Mouse (Mus musculus): ENCODE measurements around the gene Ltbp1. TPM values are rescaled to one million over a fixed set of nuclear protein-coding genes. Genes with fewer than 3 reads are reported as not detected.
A peak's percentile ranks its signal among the peaks of the same experiment; 100 is the strongest.

The Ltbp1 gene
- polyA plus RNA-seq, 1 experiment from 2014 or later = 2.1 TPM

GRCm38 (mm10) chr17:74993726-74994581, 11.4 kb upstream of the Ltbp1 start:
- Histone ChIP-seq H3K9ac (ENCODE audit: low read depth, low read length) (no peak overlapping the region), H3K9me3 (replicated peaks; ENCODE audit: control insufficient read depth, low read length) (peaks cover 2% of the 10 kb centered on the region; the same call in 1 of the 2 replicates), H3K36me3 (ENCODE audit: control insufficient read depth, insufficient read depth) (no peaks in the 10 kb centered on the region), H3K27ac (ENCODE audit: low read length) (no peak overlapping the region), H3K4me1 (ENCODE audit: control insufficient read depth, low read depth, low read length) (peaks cover 2% of the 10 kb centered on the region; the same call in 1 of the 2 replicates), H3K4me3 (ENCODE audit: low read depth, low read length) (peak overlapping the region; percentile 24), H3K4me2 (ENCODE audit: low read depth, low read length) (peak overlapping the region; percentile 41), H3K27me3 (ENCODE audit: control insufficient read depth, insufficient read depth, low read depth, low read length) (no peaks in the 10 kb centered on the region)
- WGBS (ENCODE audit: insufficient replicate concordance) = 6% methylated on average over 26 of the region's 26 CpGs
- no peak for ATAC-seq (ENCODE audit: low read depth)

GRCm38 (mm10) chr17:74994582-74994893, 10.8 kb upstream of the Ltbp1 start:
- Histone ChIP-seq H3K27me3 (ENCODE audit: control insufficient read depth, insufficient read depth, low read depth, low read length) (no peaks in the 10 kb centered on the region), H3K4me2 (ENCODE audit: low read depth, low read length) (peak overlapping the region; percentile 41), H3K9me3 (replicated peaks; ENCODE audit: control insufficient read depth, low read length) (peaks cover 2% of the 10 kb centered on the region; the same call in 1 of the 2 replicates), H3K27ac (ENCODE audit: low read length) (no peak overlapping the region), H3K4me1 (ENCODE audit: control insufficient read depth, low read depth, low read length) (peaks cover 2% of the 10 kb centered on the region; the same call in 1 of the 2 replicates), H3K36me3 (ENCODE audit: control insufficient read depth, insufficient read depth) (no peaks in the 10 kb centered on the region), H3K4me3 (ENCODE audit: low read depth, low read length) (peak overlapping the region; percentile 24; the same call in 1 of the 2 replicates), H3K9ac (ENCODE audit: low read depth, low read length) (no peak overlapping the region)
- WGBS (ENCODE audit: insufficient replicate concordance) = 13% methylated on average over 4 of the region's 4 CpGs
- ATAC-seq (ENCODE audit: low read depth) = no peak

- Histone ChIP-seq H3K9ac (ENCODE audit: low read depth, low read length) (no peak overlapping the region), H3K9me3 (replicated peaks; ENCODE audit: control insufficient read depth, low read length) (no peaks in the 10 kb centered on the region), H3K4me1 (ENCODE audit: control insufficient read depth, low read depth, low read length) (peaks cover 2% of the 10 kb centered on the region; the same call in 1 of the 2 replicates), H3K27ac (ENCODE audit: low read length) (no peak overlapping the region), H3K4me3 (ENCODE audit: low read depth, low read length) (no peak overlapping the region), H3K4me2 (ENCODE audit: low read depth, low read length) (no peak overlapping the region), H3K36me3 (ENCODE audit: control insufficient read depth, insufficient read depth) (no peaks in the 10 kb centered on the region), H3K27me3 (ENCODE audit: control insufficient read depth, insufficient read depth, low read depth, low read length) (no peaks in the 10 kb centered on the region)
- WGBS (ENCODE audit: insufficient replicate concordance) = 72% methylated on average over 3 of the region's 3 CpGs
- ATAC-seq (ENCODE audit: low read depth) = no peak
Observed at GRCm38 (mm10) chr17:74995266-74995665, 10.1 kb upstream of the Ltbp1 start.

- no peak overlapping the region for H3K9ac ChIP-seq (ENCODE audit: low read depth, low read length)
- peaks cover 2% of the 10 kb centered on the region; the same call in 1 of the 2 replicates for H3K4me1 ChIP-seq (ENCODE audit: control insufficient read depth, low read depth, low read length)
- 21% methylated on average over 2 of the region's 2 CpGs for WGBS (ENCODE audit: insufficient replicate concordance)
- H3K4me2 ChIP-seq (ENCODE audit: low read depth, low read length) = no peak overlapping the region
- H3K27me3 ChIP-seq (ENCODE audit: control insufficient read depth, insufficient read depth, low read depth, low read length) = no peaks in the 10 kb centered on the region
- H3K4me3 ChIP-seq (ENCODE audit: low read depth, low read length) = no peak overlapping the region
- H3K27ac ChIP-seq (ENCODE audit: low read length) = no peak overlapping the region
- H3K36me3 ChIP-seq (ENCODE audit: control insufficient read depth, insufficient read depth) = no peaks in the 10 kb centered on the region
- H3K9me3 ChIP-seq (replicated peaks; ENCODE audit: control insufficient read depth, low read length) = no peaks in the 10 kb centered on the region
- ATAC-seq (ENCODE audit: low read depth) = no peak
Observed at GRCm38 (mm10) chr17:75000066-75000465, 5.3 kb upstream of the Ltbp1 start.

GRCm38 (mm10) chr17:75004820-75005219, 548 bp upstream of the Ltbp1 start:
- peak; percentile 66 for ATAC-seq (ENCODE audit: low read depth)
- Histone ChIP-seq H3K9me3 (replicated peaks; ENCODE audit: control insufficient read depth, low read length) (no peaks in the 10 kb centered on the region), H3K27me3 (ENCODE audit: control insufficient read depth, insufficient read depth, low read depth, low read length) (peaks cover 23% of the 10 kb centered on the region), H3K4me3 (ENCODE audit: low read depth, low read length) (peak overlapping the region; percentile 64), H3K27ac (ENCODE audit: low read length) (no peak overlapping the region), H3K4me1 (ENCODE audit: control insufficient read depth, low read depth, low read length) (peaks cover 3% of the 10 kb centered on the region; the same call in 1 of the 2 replicates), H3K36me3 (ENCODE audit: control insufficient read depth, insufficient read depth) (no peaks in the 10 kb centered on the region), H3K4me2 (ENCODE audit: low read depth, low read length) (peak overlapping the region; percentile 92), H3K9ac (ENCODE audit: low read depth, low read length) (no peak overlapping the region)
- under 1% methylated on average over 11 of the region's 11 CpGs for WGBS (ENCODE audit: insufficient replicate concordance)

- Histone ChIP-seq H3K27me3 (ENCODE audit: control insufficient read depth, insufficient read depth, low read depth, low read length) (peaks cover 23% of the 10 kb centered on the region), H3K4me2 (ENCODE audit: low read depth, low read length) (peak overlapping the region; percentile 92), H3K27ac (ENCODE audit: low read length) (no peak overlapping the region), H3K9me3 (replicated peaks; ENCODE audit: control insufficient read depth, low read length) (no peaks in the 10 kb centered on the region), H3K9ac (ENCODE audit: low read depth, low read length) (peak overlapping the region; percentile 40; the same call in 1 of the 2 replicates), H3K36me3 (ENCODE audit: control insufficient read depth, insufficient read depth) (no peaks in the 10 kb centered on the region), H3K4me3 (ENCODE audit: low read depth, low read length) (peak overlapping the region; percentile 64), H3K4me1 (ENCODE audit: control insufficient read depth, low read depth, low read length) (peaks cover 3% of the 10 kb centered on the region; the same call in 1 of the 2 replicates)
- peak; percentile 49; the same call in 1 of the 2 replicates for ATAC-seq (ENCODE audit: low read depth)
- under 1% methylated on average over 91 of the region's 94 CpGs for WGBS (ENCODE audit: insufficient replicate concordance)
Observed at GRCm38 (mm10) chr17:75005685-75006680, 615 bp downstream of the Ltbp1 start.

- Histone ChIP-seq H3K36me3 (ENCODE audit: control insufficient read depth, insufficient read depth) (no peaks in the 10 kb centered on the region), H3K9ac (ENCODE audit: low read depth, low read length) (no peak overlapping the region), H3K9me3 (replicated peaks; ENCODE audit: control insufficient read depth, low read length) (no peaks in the 10 kb centered on the region), H3K4me2 (ENCODE audit: low read depth, low read length) (no peak overlapping the region), H3K27me3 (ENCODE audit: control insufficient read depth, insufficient read depth, low read depth, low read length) (peaks cover 14% of the 10 kb centered on the region), H3K27ac (ENCODE audit: low read length) (no peak overlapping the region), H3K4me3 (ENCODE audit: low read depth, low read length) (no peak overlapping the region), H3K4me1 (ENCODE audit: control insufficient read depth, low read depth, low read length) (no peaks in the 10 kb centered on the region)
- 28% methylated on average over 6 of the region's 6 CpGs for WGBS (ENCODE audit: insufficient replicate concordance)
- no peak for ATAC-seq (ENCODE audit: low read depth)
Observed at GRCm38 (mm10) chr17:75010955-75011354, 5.6 kb downstream of the Ltbp1 start.

- 62% methylated on average over 4 of the region's 4 CpGs for WGBS (ENCODE audit: insufficient replicate concordance)
- H3K4me2 ChIP-seq (ENCODE audit: low read depth, low read length) = no peak overlapping the region
- no peaks in the 10 kb centered on the region for H3K9me3 ChIP-seq (replicated peaks; ENCODE audit: control insufficient read depth, low read length)
- no peak overlapping the region for H3K27ac ChIP-seq (ENCODE audit: low read length)
- H3K4me3 ChIP-seq (ENCODE audit: low read depth, low read length) = no peak overlapping the region
- H3K4me1 ChIP-seq (ENCODE audit: control insufficient read depth, low read depth, low read length) = no peaks in the 10 kb centered on the region
- no peaks in the 10 kb centered on the region for H3K36me3 ChIP-seq (ENCODE audit: control insufficient read depth, insufficient read depth)
- H3K9ac ChIP-seq (ENCODE audit: low read depth, low read length) = no peak overlapping the region
- no peak for ATAC-seq (ENCODE audit: low read depth)
- no peaks in the 10 kb centered on the region for H3K27me3 ChIP-seq (ENCODE audit: control insufficient read depth, insufficient read depth, low read depth, low read length)
Observed at GRCm38 (mm10) chr17:75013211-75013610, 7.8 kb downstream of the Ltbp1 start.

Measured in liver, embryonic 16.5 days (tissue).